In the genomic region with DNA sequence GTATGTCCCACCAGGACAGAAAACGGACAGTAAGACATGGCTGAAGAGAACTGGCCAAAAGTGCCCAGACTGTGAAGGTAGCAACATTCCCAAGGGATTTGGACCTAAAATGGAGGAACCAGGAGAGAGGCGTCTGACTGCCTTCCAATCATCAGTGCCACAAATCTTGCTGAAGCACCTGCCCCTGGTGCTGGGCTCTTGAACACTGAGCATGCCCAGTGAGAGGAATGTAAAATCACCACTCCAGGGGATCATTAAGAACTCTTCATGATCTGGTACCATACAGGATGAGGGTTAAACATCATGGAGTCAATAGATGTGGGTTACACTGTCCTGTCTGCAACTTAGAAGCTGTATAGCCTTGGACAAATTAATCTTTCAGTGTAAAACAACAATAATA, we compare ENCODE assay signal across 22 mouse cellular contexts. TPM values are rescaled to one million over a fixed set of nuclear protein-coding genes. Genes with fewer than 3 reads are reported as not detected.
DNase-seq lines count a peak whose midpoint lies in the region; TF ChIP-seq lines count a peak whose summit lies in the region.
"Had no signal": no experiment of that assay in that cellular context is flagged by ENCODE, and none has a peak within 500 bp of the region (broad histone marks: within the 10 kb centered on the region; RNA-seq: fewer than 3 reads in every experiment).

No protein-coding gene starts in this region.

- H3K36me3 ChIP-seq in CH12.LX (replicated peaks in 1 of 2; ENCODE audit: control insufficient read depth in 1 of 2, insufficient read depth in 1 of 2, low read length in 1 of 2) (peaks cover 3 to 17% of the 10 kb centered on the region in 2 experiments), MEL (ENCODE audit: control insufficient read depth in 1 of 2, insufficient read depth in 2 of 2, low read length in 2 of 2) (peaks cover 0 to 12% of the 10 kb centered on the region in 2 experiments; a peak in 2 of 4 replicates)

- H3K79me2 ChIP-seq in CH12.LX (replicated peaks; ENCODE audit: control insufficient read depth, extremely low read depth, insufficient read depth, poor library complexity, severe bottlenecking) (peaks cover 17% of the 10 kb centered on the region), MEL (ENCODE audit: control insufficient read depth, insufficient read depth, low read length, poor library complexity) (peaks cover 25% of the 10 kb centered on the region)

- H3K9me3 ChIP-seq in CH12.LX (replicated peaks; ENCODE audit: low read length) (no peaks in the 10 kb centered on the region), MEL (replicated peaks; ENCODE audit: insufficient read depth, low read length) (no peaks in the 10 kb centered on the region)
- H3K9me3 ChIP-seq: embryonic facial prominence, embryonic 13.5 days; embryonic facial prominence, embryonic 15.5 days; forebrain, embryonic 10.5 days; forebrain, embryonic 12.5 days; G1E had no signal

- intact Hi-C loops in left cerebral cortex, postnatal 36 days (cut with DNase I) = no loop called here

- in situ Hi-C loops in CH12.LX (cut with MboI; ENCODE audit: low pct_ligation_motif_present, low pct_unique_long_range_greater_than_20kb, low sequenced_read_pairs) = no loop called here

- TF ChIP-seq RAD21 in CH12.LX (IDR thresholded peaks at IDR 0.05; ENCODE audit: low read depth, low read length) (no peak), MEL (IDR thresholded peaks at IDR 0.05; ENCODE audit: low read depth, low read length) (no peak)

- H3K4me2 ChIP-seq in CH12.LX (ENCODE audit: insufficient read depth, low read depth, poor library complexity, severe bottlenecking) = no peak overlapping the region
- H3K4me2 ChIP-seq: embryonic facial prominence, embryonic 15.5 days; forebrain, embryonic 12.5 days had no signal

- H3K27ac ChIP-seq in CH12.LX (ENCODE audit: insufficient read depth, low read depth) (no peak overlapping the region), MEL (ENCODE audit: control insufficient read depth, low read depth, low read length) (no peak overlapping the region)
- H3K27ac ChIP-seq: embryonic facial prominence, embryonic 13.5 days; embryonic facial prominence, embryonic 15.5 days; forebrain, embryonic 12.5 days had no signal

- TF ChIP-seq EP300 in CH12.LX (IDR thresholded peaks at IDR 0.05; ENCODE audit: low read length) (no peak), MEL (IDR thresholded peaks at IDR 0.05; ENCODE audit: low read depth in 1 of 2, low read length in 2 of 2) (no peak)

- DNase-seq in heart, adult 11 months = peak; percentile 64
- DNase-seq in heart, adult 18-20 months = no peak
- DNase-seq in CH12.LX (ENCODE audit: extremely low read depth) (no peak), MEL (ENCODE audit: low read depth, low spot score) (no peak)
- DNase-seq in left cerebral cortex, postnatal 36 days (ENCODE audit: low spot score in 2 of 2) = no peak
- DNase-seq: adrenal gland, adult 2 months; adrenal gland, postnatal 10 days; adrenal gland, postnatal 25 days; B cell, adult 2 months; cerebellum, adult 11 months; cerebellum, adult 18-20 months; cerebellum, adult 8-10 months; cerebellum, adult 9-11 months; cerebellum, postnatal 14 days; cerebellum, postnatal 36 days; embryo, embryonic 11 days had no signal

- TF ChIP-seq CTCF in CH12.LX (conservative IDR thresholded peaks at IDR 0.05 in 1 of 2, IDR thresholded peaks at IDR 0.05 in 1 of 2; ENCODE audit: low read depth in 2 of 2, low read length in 2 of 2) = no peak
- TF ChIP-seq CTCF in MEL (IDR thresholded peaks at IDR 0.05 in 2 of 3, conservative IDR thresholded peaks at IDR 0.05 in 1 of 3; ENCODE audit: control insufficient read depth in 1 of 3, insufficient read depth in 1 of 3, low read depth in 2 of 3, low read length in 3 of 3, poor library complexity in 1 of 3, severe bottlenecking in 1 of 3) = no peak

- dilution Hi-C loops in CH12.LX (cut with MboI; ENCODE audit: extremely low pct_ligation_motif_present, extremely low pct_unique_long_range_greater_than_20kb, low sequenced_read_pairs) = no loop called here

- H3K9ac ChIP-seq in CH12.LX (ENCODE audit: insufficient read depth, low read depth) (no peak overlapping the region), MEL (ENCODE audit: control insufficient read depth, low read depth, low read length, poor library complexity, severe bottlenecking) (no peak overlapping the region)
- H3K9ac ChIP-seq: embryonic facial prominence, embryonic 13.5 days; embryonic facial prominence, embryonic 15.5 days; forebrain, embryonic 12.5 days had no signal

- H3K27me3 ChIP-seq in CH12.LX (replicated peaks) = no peaks in the 10 kb centered on the region
- H3K27me3 ChIP-seq in MEL (ENCODE audit: control insufficient read depth in 1 of 2, insufficient read depth in 2 of 2, low read length in 2 of 2) = no peaks in the 10 kb centered on the region
- H3K27me3 ChIP-seq: embryonic facial prominence, embryonic 13.5 days; embryonic facial prominence, embryonic 15.5 days; forebrain, embryonic 12.5 days had no signal

- H3K4me3 ChIP-seq in CH12.LX (replicated peaks in 1 of 3; ENCODE audit: low read depth in 2 of 3, low read length in 2 of 3, poor library complexity in 1 of 3) (no peak overlapping the region), MEL (ENCODE audit: control insufficient read depth in 1 of 2, insufficient read depth in 1 of 2, low read depth in 2 of 2, low read length in 2 of 2) (no peak overlapping the region)
- H3K4me3 ChIP-seq: embryonic facial prominence, embryonic 13.5 days; embryonic facial prominence, embryonic 15.5 days; erythroblast, embryonic 14.5 days; forebrain, embryonic 12.5 days had no signal

- H3K4me1 ChIP-seq in CH12.LX (ENCODE audit: control insufficient read depth in 1 of 2, insufficient read depth in 2 of 2) (peaks cover 0 to 27% of the 10 kb centered on the region in 2 experiments; a peak in 2 of 4 replicates), MEL (ENCODE audit: control insufficient read depth in 1 of 2, insufficient read depth in 2 of 2, low read length in 2 of 2) (peaks cover 3 to 5% of the 10 kb centered on the region in 2 experiments)
- H3K4me1 ChIP-seq: embryonic facial prominence, embryonic 15.5 days had no signal

- TF ChIP-seq POLR2A in CH12.LX (IDR thresholded peaks at IDR 0.05; ENCODE audit: low read depth, low read length) (no peak), MEL (IDR thresholded peaks at IDR 0.05; ENCODE audit: control insufficient read depth in 1 of 2, insufficient read depth in 1 of 2, low read depth in 1 of 2, low read length in 2 of 2, poor library complexity in 1 of 2) (no peak)

TF ChIP-seq in CH12.LX, 34 proteins besides CTCF, POLR2A, EP300 and RAD21:
- TF ChIP-seq CHD2 (IDR thresholded peaks at IDR 0.05; ENCODE audit: low read length) (no peak), NRF1 (IDR thresholded peaks at IDR 0.05; ENCODE audit: low read depth, low read length) (peak; percentile 64), POLR2AphosphoS2 (IDR thresholded peaks at IDR 0.05; ENCODE audit: low read depth, low read length) (no peak)

TF ChIP-seq in MEL, 35 proteins besides CTCF, POLR2A, EP300 and RAD21:
- TF ChIP-seq NRF1 (IDR thresholded peaks at IDR 0.05; ENCODE audit: insufficient read depth, low read depth, low read length, poor library complexity, severe bottlenecking) = peak; percentile 54
- no peak for TF ChIP-seq ZC3H11A (IDR thresholded peaks at IDR 0.05; ENCODE audit: low read depth, low read length)
- no peak for TF ChIP-seq TCF12 (IDR thresholded peaks at IDR 0.05; ENCODE audit: low read depth, low read length)
- no peak for TF ChIP-seq HCFC1 (IDR thresholded peaks at IDR 0.05; ENCODE audit: low read depth, low read length)

RNA-seq across cellular contexts. Expression of gene Knl1, which starts 1.8 kb away (rescaled TPM):
- total RNA-seq in heart, adult 18-20 months (2021) = under 1 TPM; 0.30 to 0.80 TPM
- total RNA-seq in CH12.LX (2012; rRNA removed) (19.9 and 23.3 TPM in 2 replicates), CH12.LX (2014; rRNA removed) (23.8 and 29.6 TPM in 2 replicates), MEL (2012; rRNA removed) (23.2 and 31.7 TPM in 2 replicates)
- polyA plus RNA-seq in CH12.LX (2012; ENCODE audit: insufficient read length, low read depth) (13.7 and 16.2 TPM in 2 replicates), MEL (2012; ENCODE audit: insufficient read depth in 1 of 2, insufficient read length in 2 of 2, low read depth in 1 of 2, low replicate concordance in 2 of 2, missing spikeins in 1 of 2) (100 to 1,000 TPM in 1 of 2 experiments, 10 to 100 TPM in 1; 18.6 to 160 TPM)
- 1 to 10 TPM in 1 of 2 experiments, under 1 TPM in 1; 0.16 to 1.2 TPM for total RNA-seq in left cerebral cortex, postnatal 36 days (2021)

RNA-seq across cellular contexts. Expression of gene Rpusd2, which starts 10.6 kb away (rescaled TPM):
- total RNA-seq in heart, adult 18-20 months (2021) = 1 to 10 TPM; 4.5 to 4.8 TPM
- 14.7 and 14.8 TPM in 2 replicates for total RNA-seq in CH12.LX (2012; rRNA removed)
- 9.3 and 10.7 TPM in 2 replicates for total RNA-seq in CH12.LX (2014; rRNA removed)
- polyA plus RNA-seq in CH12.LX (2012; ENCODE audit: insufficient read length, low read depth) = 12.3 and 13.7 TPM in 2 replicates
- 15.2 and 18.6 TPM in 2 replicates for total RNA-seq in MEL (2012; rRNA removed)
- polyA plus RNA-seq in MEL (2012; ENCODE audit: insufficient read depth in 1 of 2, insufficient read length in 2 of 2, low read depth in 1 of 2, low replicate concordance in 2 of 2, missing spikeins in 1 of 2) = 10 to 100 TPM in 1 of 2 experiments, not detected in 1; 15.5 TPM
- 1 to 10 TPM; 8.0 to 8.4 TPM for total RNA-seq in left cerebral cortex, postnatal 36 days (2021)

RNA-seq across cellular contexts. Expression of gene Ccdc32, which starts 16.0 kb away (rescaled TPM):
- 10 to 100 TPM; 10.3 to 12.1 TPM for total RNA-seq in heart, adult 18-20 months (2021)
- total RNA-seq in CH12.LX (2012; rRNA removed) (11.7 and 13.9 TPM in 2 replicates), CH12.LX (2014; rRNA removed) (17.6 and 18.3 TPM in 2 replicates), MEL (2012; rRNA removed) (14.8 and 18.7 TPM in 2 replicates)
- polyA plus RNA-seq in CH12.LX (2012; ENCODE audit: insufficient read length, low read depth) (11.5 and 11.8 TPM in 2 replicates), MEL (2012; ENCODE audit: insufficient read depth in 1 of 2, insufficient read length in 2 of 2, low read depth in 1 of 2, low replicate concordance in 2 of 2, missing spikeins in 1 of 2) (10 to 100 TPM in 1 of 2 experiments, not detected in 1; 15.0 TPM)
- 10 to 100 TPM; 50.2 to 52.7 TPM for total RNA-seq in left cerebral cortex, postnatal 36 days (2021)

Comparison
In these comparisons a context has a peak if more than half of its experiments do, and no peak if none do; other contexts are left out.
1. RNA of gene Knl1, which starts 1.8 kb away (total RNA-seq): 19.9 to 29.6 TPM in CH12.LX and 23.2 to 31.7 TPM in MEL; 0.16 to 1.2 TPM in left cerebral cortex, postnatal 36 days and 0.30 to 0.80 TPM in heart, adult 18-20 months; every median in the first group is over 4 times any median in the second.